Mouse (Mus musculus) midbrain, embryonic 14.5 days (tissue): ENCODE measurements around the gene Raver2. TPM values are rescaled to one million over a fixed set of nuclear protein-coding genes. Genes with fewer than 3 reads are reported as not detected.

ENCODE experiments used
- ATAC-seq: fragments of 200-750 bp; cut with Nextera tagmentation; 2 replicates; pipeline ENCODE4 v1.8.0; 2017; ENCODE audit warnings: moderate number of reproducible peaks, moderate library complexity; ENCODE audit not compliant: low FRiP score, low TSS enrichment
- DNase-seq: peaks from one replicate; pipeline ENCODE4 v3.0.0-alpha.2; 2015
- H3K27ac ChIP-seq: fragments of 300-500 bp; sonication (generic); replicated peaks from 2 replicates; pipeline ENCODE4 v1.5.1; 2014; ENCODE audit warnings: mild to moderate bottlenecking, low read depth, low read length, moderate library complexity
- H3K27me3 ChIP-seq: fragments of 300-500 bp; sonication (generic); 2 replicates; pipeline ENCODE4 v1.6.1; 2014; ENCODE audit warnings: low read length, control low read depth, mixed read lengths; ENCODE audit not compliant: control insufficient read depth, insufficient read depth
- H3K36me3 ChIP-seq: fragments of 300-500 bp; sonication (generic); 2 replicates; pipeline ENCODE4 v1.6.1; 2014; ENCODE audit warnings: low read length, control low read depth; ENCODE audit not compliant: control insufficient read depth, insufficient read depth
- H3K4me1 ChIP-seq: fragments of 300-500 bp; sonication (generic); 2 replicates; pipeline ENCODE4 v1.6.1; 2014; ENCODE audit warnings: mild to moderate bottlenecking, antibody characterized with exemption, low read length, control low read depth; ENCODE audit not compliant: control insufficient read depth, insufficient read depth
- H3K4me2 ChIP-seq: fragments of 300-500 bp; sonication (generic); 2 replicates; pipeline ENCODE4 v1.6.1; 2014; ENCODE audit warnings: mild to moderate bottlenecking, low read length, moderate library complexity
- H3K4me3 ChIP-seq: fragments of 300-500 bp; sonication (generic); replicated peaks from 2 replicates; pipeline ENCODE4 v1.5.1; 2014; ENCODE audit warnings: low read depth, low read length
- H3K9ac ChIP-seq: fragments of 300-500 bp; sonication (generic); replicated peaks from 2 replicates; pipeline ENCODE4 v1.6.1; 2014; ENCODE audit warnings: mild to moderate bottlenecking, low read length, moderate library complexity
- H3K9me3 ChIP-seq: fragments of 300-500 bp; sonication (generic); 2 replicates; pipeline ENCODE4 v1.6.1; 2016; ENCODE audit warnings: low read length, control low read depth, mixed read lengths; ENCODE audit not compliant: control insufficient read depth
- WGBS: fragments of 180-500 bp; shearing (Covaris S2); extraction: QIAGEN DNeasy Blood & Tissue Kit; methylation state at CpG from one replicate; pipeline ENCODE4 v1.1.7; 2014; 5-methylcytosine and 5-hydroxymethylcytosine counted together
- polyA plus RNA-seq: library from polyadenylated mRNA; unstranded; fragments of >200 nt; fragmentation: Nextera tagmentation; extraction: Ambion mirVana; gene quantifications from 2 replicates; pipeline ENCODE4 v1.2.1, GENCODE M21; 2014

Gene Raver2
- polyA plus RNA-seq, 1 experiment from 2014 or later: 5.8 TPM

DNA sequence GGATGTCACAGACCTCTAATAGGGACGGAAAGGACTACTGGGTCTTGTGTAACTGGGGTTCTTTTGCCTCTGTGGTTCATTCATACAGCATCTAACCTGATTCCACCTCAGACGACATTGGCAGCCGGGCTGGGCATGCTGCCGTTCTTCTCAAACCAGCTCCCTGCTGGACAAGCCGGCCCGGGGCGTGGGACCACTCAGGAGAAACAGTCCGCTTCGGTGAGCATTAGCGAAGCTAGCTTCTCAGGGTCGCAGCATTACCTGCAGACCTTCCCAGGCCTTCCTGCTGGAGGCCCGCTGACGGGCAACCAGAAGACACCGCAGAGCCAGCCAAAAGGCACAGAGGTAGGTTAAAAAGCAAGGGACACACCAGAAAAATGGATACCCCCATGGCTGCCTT, 67.1 kb downstream of the Raver2 start:
- 91% methylated on average over 14 of the region's 14 CpGs for WGBS
- Histone ChIP-seq H3K27ac (no peak overlapping the region), H3K27me3 (no peaks in the 10 kb centered on the region), H3K4me2 (no peak overlapping the region), H3K9ac (no peak overlapping the region), H3K4me1 (no peaks in the 10 kb centered on the region), H3K9me3 (no peaks in the 10 kb centered on the region), H3K36me3 (no peaks in the 10 kb centered on the region), H3K4me3 (no peak overlapping the region)
- ATAC-seq: no peak
- DNase-seq: no peak

DNA sequence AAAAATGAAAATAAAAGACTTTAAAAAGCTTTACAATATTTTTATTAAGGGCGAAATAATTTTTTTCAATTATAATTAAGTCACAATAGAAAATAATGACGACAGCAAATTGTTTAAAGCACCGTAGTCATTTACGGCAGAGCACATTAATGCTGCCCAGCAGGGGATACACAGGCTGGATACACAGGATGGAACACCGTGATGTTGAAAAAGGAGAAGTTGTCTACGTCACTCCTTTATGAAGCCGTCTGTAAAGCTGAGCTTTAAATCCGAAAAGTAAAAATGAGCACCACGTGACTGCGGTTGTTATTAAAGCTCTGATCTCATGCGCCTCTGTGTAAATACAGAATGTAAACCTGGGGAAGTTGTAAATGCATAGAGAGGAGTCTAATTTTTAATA, 69.2 kb downstream of the Raver2 start:
- no peak for ATAC-seq
- WGBS: 77% methylated on average over 11 of the region's 11 CpGs

DNA sequence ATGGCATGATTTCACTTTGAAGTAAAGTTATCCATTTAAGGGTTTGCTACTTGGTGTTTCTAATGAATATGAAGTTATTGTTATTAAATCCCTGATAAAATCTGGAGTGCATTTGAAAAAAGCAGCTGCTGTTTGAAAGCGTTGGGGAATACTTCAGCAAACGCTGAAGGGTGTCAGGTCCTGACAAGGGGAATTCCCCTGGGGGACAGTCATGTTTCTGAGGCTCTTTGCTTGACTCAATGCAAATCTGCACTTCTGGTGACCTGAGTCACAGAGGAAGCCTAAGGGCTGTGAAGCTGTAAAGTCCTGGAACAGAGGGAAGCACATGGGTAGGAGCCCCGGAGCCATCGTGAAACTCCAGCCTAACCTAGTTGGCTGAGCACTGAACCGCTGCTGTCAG, 73.0 kb downstream of the Raver2 start:
- H3K36me3 ChIP-seq: no peaks in the 10 kb centered on the region
- ATAC-seq: no peak

More for the DNA sequence above, 69.2 kb downstream of the Raver2 start:
- DNase-seq: no peak
- H3K27ac ChIP-seq: no peak overlapping the region
- H3K4me1 ChIP-seq: no peaks in the 10 kb centered on the region
- H3K27me3 ChIP-seq: no peaks in the 10 kb centered on the region
- H3K9me3 ChIP-seq: no peaks in the 10 kb centered on the region
- no peak overlapping the region for H3K4me2 ChIP-seq
- no peak overlapping the region for H3K4me3 ChIP-seq
- H3K36me3 ChIP-seq: no peaks in the 10 kb centered on the region
- H3K9ac ChIP-seq: no peak overlapping the region

DNA sequence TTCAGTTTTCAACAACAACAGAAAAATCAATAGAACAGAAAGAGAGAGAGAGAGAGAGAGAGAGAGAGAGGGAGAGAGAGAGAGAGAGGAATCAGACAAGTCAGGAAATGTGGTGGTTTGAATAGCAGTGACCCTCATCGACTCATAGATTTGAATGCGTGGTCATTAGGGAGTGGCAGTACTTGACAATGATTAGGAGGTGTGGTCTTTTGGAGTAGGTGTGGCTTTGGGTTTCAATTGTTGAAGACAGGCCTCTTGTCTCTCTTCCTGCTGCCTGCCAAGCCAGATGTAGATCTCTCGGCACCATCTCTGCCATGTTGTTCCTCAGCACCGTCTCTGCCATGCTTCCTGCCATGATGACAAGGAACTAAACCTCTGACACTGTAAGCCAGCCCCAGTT, 75.1 kb downstream of the Raver2 start:
- Histone ChIP-seq H3K27me3 (no peaks in the 10 kb centered on the region), H3K4me2 (no peak overlapping the region), H3K9ac (no peak overlapping the region), H3K36me3 (no peaks in the 10 kb centered on the region), H3K27ac (no peak overlapping the region), H3K4me1 (peaks cover 3% of the 10 kb centered on the region; the same call in 1 of the 2 replicates), H3K4me3 (no peak overlapping the region), H3K9me3 (no peaks in the 10 kb centered on the region)
- ATAC-seq (no peak), DNase-seq (no peak)
- WGBS: 65% methylated on average over 4 of the region's 4 CpGs

More for the DNA sequence above, 73.0 kb downstream of the Raver2 start:
- 87% methylated on average over 5 of the region's 5 CpGs for WGBS
- Histone ChIP-seq H3K9ac (no peak overlapping the region), H3K4me3 (no peak overlapping the region), H3K9me3 (no peaks in the 10 kb centered on the region), H3K4me1 (peaks cover 3% of the 10 kb centered on the region; the same call in 1 of the 2 replicates), H3K27ac (no peak overlapping the region), H3K4me2 (no peak overlapping the region), H3K27me3 (no peaks in the 10 kb centered on the region)
- DNase-seq: no peak

DNA sequence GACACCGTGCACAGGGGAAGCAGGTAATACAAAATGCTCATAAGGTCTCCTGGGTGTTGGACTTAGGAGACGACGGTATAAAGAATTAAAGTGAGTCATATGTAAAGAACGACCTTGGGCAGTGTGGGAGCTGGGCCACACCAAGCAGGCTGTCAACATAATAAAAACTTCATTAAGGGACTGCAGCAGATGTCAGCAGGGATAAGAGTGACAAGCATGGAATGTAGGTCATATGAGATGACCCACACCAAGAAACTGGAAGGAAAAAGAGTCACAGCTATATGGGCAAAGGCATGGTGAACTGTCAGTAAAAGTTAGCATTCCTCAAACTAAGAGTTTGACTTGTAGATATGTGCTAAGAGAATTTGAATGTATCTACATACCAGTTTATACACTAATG, 75.6 kb downstream of the Raver2 start:
- Histone ChIP-seq H3K4me2 (no peak overlapping the region), H3K4me1 (peaks cover 3% of the 10 kb centered on the region; the same call in 1 of the 2 replicates), H3K36me3 (no peaks in the 10 kb centered on the region), H3K27me3 (no peaks in the 10 kb centered on the region), H3K27ac (no peak overlapping the region), H3K9me3 (no peaks in the 10 kb centered on the region), H3K4me3 (no peak overlapping the region), H3K9ac (no peak overlapping the region)
- WGBS: 27% methylated on average over 4 of the region's 4 CpGs
- no peak for DNase-seq
- ATAC-seq: no peak

DNA sequence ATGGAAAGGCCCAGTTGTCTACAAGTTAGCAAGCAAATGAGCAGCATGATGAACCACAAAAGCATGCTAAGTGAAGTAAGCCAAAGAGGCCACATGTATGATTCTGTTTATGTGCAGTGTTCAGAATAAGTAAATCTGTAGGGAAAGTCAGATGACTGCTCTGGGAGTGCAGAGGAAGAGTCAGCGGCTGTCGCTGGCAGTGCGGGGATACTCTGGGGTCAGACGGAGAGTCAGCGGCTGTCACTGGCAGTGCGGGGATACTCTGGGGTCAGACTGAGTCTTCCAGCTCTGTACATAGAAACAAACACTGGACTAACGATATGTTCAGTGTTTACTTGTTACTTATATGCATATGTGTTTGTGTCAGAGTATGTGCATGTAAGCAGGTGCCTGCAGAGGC, 76.0 kb downstream of the Raver2 start:
- no peak overlapping the region for H3K27ac ChIP-seq
- ATAC-seq (no peak), DNase-seq (no peak)
- no peak overlapping the region for H3K4me2 ChIP-seq
- peaks cover 3% of the 10 kb centered on the region; the same call in 1 of the 2 replicates for H3K4me1 ChIP-seq
- H3K4me3 ChIP-seq: no peak overlapping the region
- H3K27me3 ChIP-seq: no peaks in the 10 kb centered on the region
- 0 out of 2 replicates have a peak, but pooled peaks cover under 1% of the 10 kb centered on the region for H3K36me3 ChIP-seq
- H3K9ac ChIP-seq: no peak overlapping the region
- H3K9me3 ChIP-seq: no peaks in the 10 kb centered on the region
- WGBS: 52% methylated on average over 7 of the region's 7 CpGs

DNA sequence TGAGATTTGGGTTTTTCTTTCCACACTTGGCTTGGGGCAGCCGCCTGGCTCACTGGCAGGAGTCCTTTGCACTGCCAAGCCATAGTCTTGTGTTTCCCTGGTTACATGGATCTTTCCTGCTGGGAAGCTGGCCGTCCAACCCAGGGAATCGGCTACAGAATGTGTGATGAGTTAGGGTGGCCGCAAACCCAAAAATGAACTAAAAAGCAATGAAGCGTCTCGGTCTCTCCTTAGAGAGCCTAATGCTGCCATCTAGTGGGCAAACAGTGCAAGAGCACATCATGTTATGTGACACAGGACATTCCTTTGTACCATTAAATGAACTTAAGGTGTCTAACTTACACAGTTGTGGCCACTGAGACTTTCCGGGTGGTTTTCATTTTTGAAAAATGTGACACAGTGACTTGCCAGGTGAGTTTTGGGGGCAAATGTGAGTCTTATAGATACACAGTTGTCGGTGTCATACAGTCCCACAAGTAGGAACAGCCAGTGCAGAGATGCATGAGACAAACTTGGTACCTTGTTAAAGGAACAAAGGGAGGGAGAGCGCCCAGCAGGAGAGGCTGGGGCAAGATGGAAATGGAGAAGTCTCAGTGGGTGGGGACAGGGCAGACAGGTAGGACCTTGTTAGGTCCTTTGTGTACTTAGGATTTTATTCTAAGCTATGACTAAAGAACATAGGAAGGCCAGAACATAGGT, 77.4 kb downstream of the Raver2 start:
- ATAC-seq: peak; percentile 80; the same call in 1 of the 2 replicates
- H3K4me1 ChIP-seq: peaks cover 3% of the 10 kb centered on the region; the same call in 1 of the 2 replicates
- no peaks in the 10 kb centered on the region for H3K9me3 ChIP-seq
- no peak overlapping the region for H3K4me3 ChIP-seq
- 21% methylated on average over 9 of the region's 9 CpGs for WGBS
- H3K27ac ChIP-seq: no peak overlapping the region; the same call in 1 of the 2 replicates
- H3K27me3 ChIP-seq: no peaks in the 10 kb centered on the region
- peaks cover 5% of the 10 kb centered on the region; the same call in 1 of the 2 replicates for H3K36me3 ChIP-seq
- DNase-seq: peak; percentile 95
- H3K4me2 ChIP-seq: peak overlapping the region; percentile 43
- 0 out of 2 replicates have a peak overlapping the region, but pooled peaks have one; percentile 42 for H3K9ac ChIP-seq

DNA sequence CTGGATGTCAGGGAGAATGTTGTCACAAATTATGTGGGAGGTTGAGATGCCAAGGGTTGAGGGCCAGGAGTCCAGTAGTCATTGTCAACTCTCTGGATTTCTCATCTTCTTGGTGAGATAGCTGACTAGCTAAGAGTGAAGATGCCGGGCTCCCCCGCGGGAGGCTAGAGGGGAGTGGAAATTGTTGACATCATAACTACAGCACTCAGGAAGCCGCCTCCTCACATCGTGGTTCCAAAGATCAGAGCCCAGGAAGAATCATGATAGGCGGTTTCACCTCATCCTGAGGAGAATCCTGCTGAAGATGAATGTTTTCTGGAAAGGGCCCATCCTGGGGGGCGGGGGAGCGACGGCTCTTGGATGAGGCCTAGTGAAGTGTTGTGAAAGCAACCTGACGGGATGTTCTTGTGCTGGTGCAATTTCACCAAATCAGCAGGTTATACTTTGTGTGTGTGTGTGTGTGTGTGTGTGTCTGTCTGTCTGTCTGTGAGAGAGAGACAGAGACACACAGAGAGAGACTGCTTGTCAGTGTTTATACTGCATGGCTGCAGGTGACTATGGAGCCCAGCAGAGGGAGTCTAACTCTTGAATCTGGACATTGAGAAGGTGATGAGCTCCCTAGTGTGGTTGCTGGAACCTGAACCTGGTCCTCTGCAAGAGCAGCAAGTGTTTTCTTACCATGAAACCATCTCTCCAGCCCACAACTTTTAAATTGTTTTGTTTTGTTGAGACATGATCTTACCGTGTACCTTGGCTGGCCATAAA, 78.3 kb downstream of the Raver2 start:
- no peaks in the 10 kb centered on the region for H3K9me3 ChIP-seq
- H3K4me2 ChIP-seq: no peak overlapping the region
- no peaks in the 10 kb centered on the region for H3K27me3 ChIP-seq
- H3K36me3 ChIP-seq: peaks cover 5% of the 10 kb centered on the region
- H3K9ac ChIP-seq: no peak overlapping the region
- ATAC-seq: no peak
- H3K4me1 ChIP-seq: peaks cover 3% of the 10 kb centered on the region; the same call in 1 of the 2 replicates
- no peak overlapping the region for H3K27ac ChIP-seq
- DNase-seq: no peak
- no peak overlapping the region for H3K4me3 ChIP-seq
- 92% methylated on average over 11 of the region's 11 CpGs for WGBS
